Mouse (Mus musculus) spleen, adult 2 months (tissue): Measurements from ENCODE around the gene Maz. TPM values are rescaled to one million over a fixed set of nuclear protein-coding genes. Genes with fewer than 3 reads are reported as not detected.
A peak's percentile ranks its signal among the peaks of the same experiment; 100 is the strongest.

Source experiments
- DNase-seq, 2 experiments: peaks; one replicate each; pipeline versions ENCODE4 v3.0.0 to v3.0.0-alpha.2; 2012 to 2021; ENCODE audit warnings: low spot score in 2 of 2, low read depth in 1 of 2
- H3K27ac ChIP-seq: fragments of 200-500 bp; 2 replicates; pipeline ENCODE4 v1.5.1; 2012; ENCODE audit warnings: low read length, inconsistent platforms; ENCODE audit not compliant: insufficient read depth
- H3K27me3 ChIP-seq: fragments of 200-500 bp; 2 replicates; pipeline ENCODE4 v1.6.1; 2012; ENCODE audit warnings: mild to moderate bottlenecking, moderate library complexity, low read length, inconsistent platforms; ENCODE audit not compliant: control insufficient read depth, insufficient read depth
- H3K36me3 ChIP-seq: fragments of 200-500 bp; 2 replicates; pipeline ENCODE4 v1.6.1; 2012; ENCODE audit warnings: mild to moderate bottlenecking, low read length, inconsistent platforms; ENCODE audit not compliant: control insufficient read depth, insufficient read depth
- H3K4me1 ChIP-seq: fragments of 200-500 bp; 2 replicates; pipeline ENCODE4 v1.6.1; 2011; ENCODE audit warnings: inconsistent platforms; ENCODE audit not compliant: control insufficient read depth, insufficient read depth, insufficient read length
- H3K4me3 ChIP-seq: fragments of 200-500 bp; 2 replicates; pipeline ENCODE4 v1.5.1; 2011; ENCODE audit warnings: mild to moderate bottlenecking, inconsistent platforms; ENCODE audit not compliant: insufficient read depth, insufficient read length; ENCODE audit errors: extremely low read depth
- CTCF ChIP-seq: fragments of 200-500 bp; IDR thresholded peaks from 2 replicates; pipeline ENCODE4 v1.5.1; 2011; ENCODE audit warnings: mild to moderate bottlenecking, inconsistent platforms; ENCODE audit not compliant: insufficient read depth, insufficient read length, insufficient replicate concordance; ENCODE audit errors: extremely low read depth
- POLR2A ChIP-seq: fragments of 200-500 bp; IDR thresholded peaks from 2 replicates; pipeline ENCODE4 v1.6.1; 2011; ENCODE audit warnings: low read depth, low read length, inconsistent platforms
- WGBS: fragments of 180-500 bp; shearing (Covaris S2); methylation state at CpG from one replicate; pipeline ENCODE4 v1.1.7; 2018; 5-methylcytosine and 5-hydroxymethylcytosine counted together
- polyA plus RNA-seq: library from polyadenylated mRNA; depleted of rRNA; stranded (reverse); fragments of >200 nt; gene quantifications from 2 replicates; pipeline ENCODE4 v1.2.3, GENCODE M21; 2012

Maz gene
- polyA plus RNA-seq, 1 experiment, result 215 TPM

DNA sequence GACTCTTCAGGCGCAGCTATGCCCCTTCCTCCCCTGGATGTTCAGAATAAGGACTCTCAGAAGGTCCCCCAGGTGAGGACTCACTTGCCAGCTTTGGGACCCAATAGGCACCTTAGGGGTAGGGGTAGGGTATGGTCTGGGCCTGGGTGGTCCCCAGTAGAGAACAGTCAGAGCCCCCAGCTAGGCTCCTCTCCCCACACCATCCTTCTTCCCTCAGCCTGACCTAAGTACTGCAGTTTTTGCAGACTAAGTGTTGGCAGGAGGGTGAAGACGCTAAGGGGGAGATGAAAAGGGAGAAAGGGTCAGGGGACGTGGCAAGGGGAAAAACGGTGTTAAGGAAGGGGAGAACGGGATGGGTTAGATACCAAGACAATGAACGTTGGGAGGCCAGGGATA, 8.9 kb downstream of the Maz start:
- TF ChIP-seq CTCF, result no peak
- TF ChIP-seq POLR2A, result no peak
- Histone ChIP-seq H3K4me1 (peaks cover 25% of the 10 kb centered on the region), H3K4me3 (no peak overlapping the region), H3K36me3 (peaks cover 7% of the 10 kb centered on the region), H3K27me3 (no peaks in the 10 kb centered on the region), H3K27ac (0 out of 2 replicates have a peak overlapping the region, but pooled peaks have one; percentile 4)
- WGBS, result 82% methylated on average over 6 of the region's 6 CpGs
- DNase-seq, result no peak

DNA sequence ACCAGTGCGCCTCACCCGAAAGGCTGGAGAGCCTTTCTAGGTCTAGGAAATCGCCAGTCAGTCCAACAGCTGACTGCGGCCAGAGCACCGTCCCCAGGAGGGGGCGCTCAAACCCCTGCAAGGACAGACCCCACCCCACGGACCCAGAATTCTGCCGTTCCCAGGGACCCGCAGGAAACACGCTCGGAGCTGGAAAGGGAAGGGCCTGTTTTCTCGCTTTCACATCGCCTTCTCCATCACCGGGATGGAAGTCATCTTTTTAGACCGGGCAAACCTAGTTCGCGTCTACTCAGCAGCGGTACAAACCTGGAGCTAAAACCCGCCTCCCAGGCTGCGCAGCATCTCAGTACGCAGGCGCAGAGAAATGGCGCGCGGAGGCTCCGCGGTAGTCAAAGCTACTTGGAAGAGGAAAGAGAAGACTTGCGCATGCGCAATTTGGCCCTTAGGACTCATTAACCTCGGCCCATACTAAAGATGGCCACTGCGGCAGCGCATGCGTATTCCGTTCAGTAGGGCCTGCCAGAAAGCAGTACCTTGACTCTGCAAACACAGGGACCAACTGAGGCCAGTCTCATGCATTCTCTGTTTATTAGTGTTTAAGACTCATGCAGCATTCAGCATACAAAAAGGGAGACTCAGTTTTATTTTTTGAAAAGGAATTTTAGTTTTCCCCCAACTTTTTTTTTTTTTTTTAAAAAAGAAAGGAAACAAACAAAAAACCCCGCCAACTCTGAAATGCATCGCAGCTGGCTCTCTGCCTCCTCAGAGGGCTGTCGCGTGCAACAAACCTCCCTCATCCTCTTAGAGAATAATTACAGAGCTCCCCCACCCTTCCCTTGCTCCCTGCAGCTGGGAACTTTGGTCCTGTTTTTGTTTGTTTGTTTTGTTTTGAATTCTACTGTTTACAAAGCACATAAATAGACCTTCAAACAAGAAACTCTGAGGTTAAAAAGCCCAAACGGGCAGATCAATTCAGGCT, 9.6 kb downstream of the Maz start, which contains the start of gene Pagr1a:
Pagr1a (minus strand) TSS at position 382 of the 979 bp plus-strand sequence.
- Histone ChIP-seq H3K36me3 (peaks cover 3% of the 10 kb centered on the region), H3K27ac (peak within 1 kb of the TSS; percentile 93), H3K4me1 (peaks cover 22% of the 10 kb centered on the region), H3K27me3 (no peaks in the 10 kb centered on the region), H3K4me3 (peak within 1 kb of the TSS; percentile 76)
- 3% methylated on average over 39 of the region's 39 CpGs for WGBS
- peak; percentile 97 to 99 for DNase-seq
- TF ChIP-seq POLR2A, result peak; percentile 50; the same call in 1 of the 2 replicates
- TF ChIP-seq CTCF, result peak; percentile 76

DNA sequence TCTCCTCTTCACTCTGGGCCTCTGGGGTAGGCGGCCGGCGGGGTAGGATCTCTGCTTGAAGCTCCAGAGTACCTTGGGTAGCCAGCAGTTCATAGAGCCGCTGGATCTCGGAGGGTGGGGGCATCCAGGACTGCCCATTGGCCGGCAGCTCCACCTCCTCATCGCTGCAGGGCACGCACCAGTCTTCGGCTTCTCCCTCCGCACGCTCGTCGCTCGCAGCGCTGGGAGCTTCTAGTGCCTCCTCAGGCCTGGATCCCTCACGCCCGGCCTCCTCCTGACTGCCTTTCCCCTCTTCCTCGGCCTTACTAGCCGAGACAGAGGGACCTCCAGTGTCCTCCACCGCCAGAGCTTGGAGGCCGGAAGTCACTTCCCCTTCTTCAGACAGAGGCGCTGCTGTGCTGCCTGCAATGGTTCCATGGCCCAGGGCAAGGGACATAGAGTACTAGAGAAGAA, 10.3 kb downstream of the Maz start:
- no peak for DNase-seq
- peaks cover 2% of the 10 kb centered on the region; the same call in 1 of the 2 replicates for H3K36me3 ChIP-seq
- peak overlapping the region; percentile 76 for H3K4me3 ChIP-seq
- peaks cover 16% of the 10 kb centered on the region for H3K4me1 ChIP-seq
- WGBS, result under 1% methylated on average over 22 of the region's 22 CpGs
- no peaks in the 10 kb centered on the region for H3K27me3 ChIP-seq
- H3K27ac ChIP-seq, result peak overlapping the region; percentile 93
- TF ChIP-seq CTCF, result no peak
- peak; percentile 10; the same call in 1 of the 2 replicates for TF ChIP-seq POLR2A

DNA sequence TGATC, 10.6 kb downstream of the Maz start, which contains the start of gene Pagr1b:
Pagr1b (minus strand) TSS at position 4 of the 5 bp plus-strand sequence.
- Histone ChIP-seq H3K4me3 (peak within 1 kb of the TSS; percentile 76), H3K36me3 (peaks cover 2% of the 10 kb centered on the region; the same call in 1 of the 2 replicates), H3K27ac (peak within 1 kb of the TSS; percentile 93), H3K27me3 (no peaks in the 10 kb centered on the region), H3K4me1 (peaks cover 14% of the 10 kb centered on the region)
- TF ChIP-seq CTCF (no peak), POLR2A (no peak)
- no peak for DNase-seq

DNA sequence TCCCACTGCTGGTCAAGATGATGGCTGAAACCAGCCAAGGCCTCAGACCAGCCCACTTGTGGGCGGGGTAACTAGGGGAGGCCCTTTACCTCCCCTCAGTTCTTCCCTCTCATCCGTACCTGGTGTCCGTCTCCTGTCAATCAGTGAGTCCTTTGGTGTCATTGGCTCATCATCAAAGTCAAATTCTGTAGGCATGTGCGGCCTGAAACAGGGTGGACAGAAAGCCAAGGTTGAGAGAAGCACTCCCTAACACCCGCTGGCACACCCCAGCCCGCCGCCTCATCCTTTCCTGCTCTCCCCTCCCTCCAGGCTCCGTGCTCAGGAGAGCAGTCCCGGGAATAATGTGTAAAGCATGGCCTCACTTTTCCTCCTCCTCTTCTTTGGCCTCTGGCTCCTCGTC, 10.8 kb downstream of the Maz start:
- Histone ChIP-seq H3K27ac (peak overlapping the region; percentile 93), H3K36me3 (peaks cover 2% of the 10 kb centered on the region; the same call in 1 of the 2 replicates), H3K4me3 (peak overlapping the region; percentile 76), H3K4me1 (peaks cover 12% of the 10 kb centered on the region), H3K27me3 (no peaks in the 10 kb centered on the region)
- DNase-seq, result no peak
- 15% methylated on average over 10 of the region's 10 CpGs for WGBS
- TF ChIP-seq CTCF, result no peak
- no peak for TF ChIP-seq POLR2A

DNA sequence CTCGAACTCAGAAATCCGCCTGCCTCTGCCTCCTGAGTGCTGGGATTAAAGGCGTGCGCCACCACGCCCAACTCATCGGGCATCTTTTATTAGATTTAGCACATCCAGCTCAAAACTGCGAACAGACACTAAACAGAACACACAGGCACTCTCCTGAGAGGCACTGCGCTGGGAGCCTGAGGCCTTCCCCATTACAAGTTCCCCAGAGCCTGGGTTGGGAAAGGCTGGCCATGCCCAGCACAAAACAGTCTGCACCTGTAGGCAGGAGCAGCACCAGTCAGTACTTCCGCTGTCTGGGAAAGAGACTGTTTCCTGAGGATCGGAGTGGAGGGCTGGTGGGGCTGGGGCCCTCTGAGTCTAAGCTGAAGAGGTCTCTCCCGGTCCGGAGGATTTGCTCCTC, 11.8 kb downstream of the Maz start:
- H3K27ac ChIP-seq, result no peak overlapping the region
- WGBS, result 92% methylated on average over 12 of the region's 12 CpGs
- DNase-seq, result no peak
- H3K4me3 ChIP-seq, result no peak overlapping the region
- H3K27me3 ChIP-seq, result no peaks in the 10 kb centered on the region
- peaks cover 2% of the 10 kb centered on the region; the same call in 1 of the 2 replicates for H3K36me3 ChIP-seq
- no peak for TF ChIP-seq CTCF
- H3K4me1 ChIP-seq, result peaks cover 6% of the 10 kb centered on the region; the same call in 1 of the 2 replicates

DNA sequence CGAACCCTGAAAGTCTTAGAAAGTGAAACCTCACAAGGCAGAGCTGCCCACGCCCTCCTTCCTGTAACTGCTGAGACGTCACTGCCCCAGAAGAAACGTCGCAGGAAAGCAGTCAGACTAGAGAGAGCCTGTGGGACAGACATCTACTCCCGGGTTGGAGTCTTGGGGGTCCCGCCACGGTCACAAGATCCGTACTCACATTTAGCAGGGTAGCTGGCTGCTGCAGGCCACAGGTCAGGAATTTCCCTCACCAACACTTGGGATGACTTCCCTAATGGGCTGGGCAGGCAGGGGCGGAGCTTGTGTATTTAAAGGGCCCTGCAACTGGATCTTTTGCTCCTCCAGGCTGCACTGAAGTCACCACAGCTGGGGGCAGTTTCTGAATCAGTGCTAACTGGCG, 12.5 kb downstream of the Maz start, which contains the start of gene Mvp:
Mvp (minus strand) TSS at position 302 of the 400 bp plus-strand sequence.
- H3K36me3 ChIP-seq, result peaks cover 2% of the 10 kb centered on the region; the same call in 1 of the 2 replicates
- H3K4me3 ChIP-seq, result peak within 1 kb of the TSS; percentile 72
- WGBS, result 2% methylated on average over 11 of the region's 11 CpGs
- peak within 1 kb of the TSS; percentile 89 for H3K27ac ChIP-seq
- peak; percentile 57 for DNase-seq
- H3K4me1 ChIP-seq, result peaks cover 7% of the 10 kb centered on the region; the same call in 1 of the 2 replicates
- no peaks in the 10 kb centered on the region for H3K27me3 ChIP-seq
- TF ChIP-seq CTCF (no peak), POLR2A (no peak)
